Mouse (Mus musculus): ENCODE measurements around the gene Samd1. TPM values are rescaled to one million over a fixed set of nuclear protein-coding genes. Genes with fewer than 3 reads are reported as not detected.

Gene Samd1
- total RNA-seq, 2 experiments from 2014 or later, result 82.8 to 83.9 TPM

- no peak for DNase-seq
- intact Hi-C loops (cut with DNase I), result no loop called here
Measured at GRCm38 (mm10) chr8:84044900-84045299, 47.4 kb downstream of the Samd1 start, which contains the start of gene Rln3. Gene Rln3, minus strand, starts transcription at chr8:84045000.

- intact Hi-C loops (cut with DNase I), result no loop called here
- no peak for DNase-seq
Measured at GRCm38 (mm10) chr8:84046505-84046904, 49.0 kb downstream of the Samd1 start.

- intact Hi-C loops (cut with DNase I), result no loop called here
- DNase-seq, result no peak
Measured at GRCm38 (mm10) chr8:84048171-84048570, 50.7 kb downstream of the Samd1 start.

Small RNA genes within 50 kb of the gene (microRNA-seq; reads per million reads assigned to microRNA genes)
- gene Mir1199 (0.90 reads per million), gene Mir8111 (1.8 reads per million)

Other genes starting within 250 kb of the Samd1 start
- gene Adgrl1, start 97.6 kb upstream of the Samd1 start, total RNA-seq (2021), result 100 to 1,000 TPM; 398 to 418 TPM
- under 1 TPM; 0.20 to 0.26 TPM for gene Gm10644, start 42.5 kb upstream of the Samd1 start, total RNA-seq (2021)
- gene Asf1b, start 42.2 kb upstream of the Samd1 start, total RNA-seq (2021), result 1 to 10 TPM; 2.5 to 2.7 TPM
- 100 to 1,000 TPM; 199 to 209 TPM for gene Prkaca, start 24.7 kb upstream of the Samd1 start, total RNA-seq (2021)
- gene 1700067K01Rik, start 3.8 kb downstream of the Samd1 start, total RNA-seq (2021), result 1 to 10 TPM in 1 of 2 experiments, under 1 TPM in 1; 0.46 to 1.1 TPM
- gene 2210011C24Rik, start 14.5 kb downstream of the Samd1 start, total RNA-seq (2021), result not detected
- gene Palm3, start 23.8 kb downstream of the Samd1 start, total RNA-seq (2021), result 10 to 100 TPM; 13.2 to 15.5 TPM
- 1 to 10 TPM; 1.5 to 1.6 TPM for gene Il27ra, start 44.9 kb downstream of the Samd1 start, total RNA-seq (2021)
- not detected for gene Rln3, start 47.3 kb downstream of the Samd1 start, total RNA-seq (2021)
- gene Gm10643, start 67.5 kb downstream of the Samd1 start, total RNA-seq (2021), result 1 to 10 TPM; 3.3 to 4.0 TPM
- gene Rfx1, start 69.2 kb downstream of the Samd1 start, total RNA-seq (2021), result 10 to 100 TPM; 26.1 to 28.5 TPM
- gene Dcaf15, start 107.1 kb downstream of the Samd1 start, total RNA-seq (2021), result 10 to 100 TPM; 49.1 to 49.7 TPM
- gene Podnl1, start 128.3 kb downstream of the Samd1 start, total RNA-seq (2021), result not detected
- gene Cc2d1a, start 150.3 kb downstream of the Samd1 start, total RNA-seq (2021), result 10 to 100 TPM; 74.9 to 80.8 TPM
- gene 4930432K21Rik, start 150.4 kb downstream of the Samd1 start, total RNA-seq (2021), result 1 to 10 TPM; 1.7 to 2.1 TPM
- gene Nanos3, start 187.5 kb downstream of the Samd1 start, total RNA-seq (2021), result 10 to 100 TPM in 1 of 2 experiments, 1 to 10 TPM in 1; 8.1 to 11.4 TPM
- 10 to 100 TPM; 22.9 to 23.3 TPM for gene Zswim4, start 239.4 kb downstream of the Samd1 start, total RNA-seq (2021)

All from left cerebral cortex, postnatal 4 days (tissue).